Mouse (Mus musculus) intestine, postnatal 0 days (tissue): Measurements from ENCODE around the gene Helq. TPM values are rescaled to one million over a fixed set of nuclear protein-coding genes. Genes with fewer than 3 reads are reported as not detected.
A peak's percentile ranks its signal among the peaks of the same experiment; 100 is the strongest.

Source experiments
- ATAC-seq: fragments of 200-750 bp; cut with Nextera tagmentation; 2 replicates; pipeline ENCODE4 v1.8.0; 2017; ENCODE audit warnings: mild to moderate bottlenecking, moderate TSS enrichment, moderate library complexity
- H3K27ac ChIP-seq: fragments of 300-500 bp; sonication (generic); 2 replicates; pipeline ENCODE4 v1.5.1; 2014; ENCODE audit warnings: mild to moderate bottlenecking, low read depth, low read length, moderate library complexity
- H3K27me3 ChIP-seq: fragments of 300-500 bp; sonication (generic); replicated peaks from 2 replicates; pipeline ENCODE4 v1.6.1; 2014; ENCODE audit warnings: low read length, mixed read lengths; ENCODE audit not compliant: control insufficient read depth, insufficient read depth
- H3K36me3 ChIP-seq: fragments of 300-500 bp; sonication (generic); 2 replicates; pipeline ENCODE4 v1.6.1; 2014; ENCODE audit warnings: mild to moderate bottlenecking, moderate library complexity; ENCODE audit not compliant: control insufficient read depth, insufficient read depth
- H3K4me1 ChIP-seq: fragments of 300-500 bp; sonication (generic); replicated peaks from 2 replicates; pipeline ENCODE4 v1.6.1; 2014; ENCODE audit warnings: antibody characterized with exemption, low read length, mixed read lengths; ENCODE audit not compliant: control insufficient read depth, insufficient read depth
- H3K4me2 ChIP-seq: fragments of 300-500 bp; sonication (generic); replicated peaks from 2 replicates; pipeline ENCODE4 v1.6.1; 2014; ENCODE audit warnings: low read depth, mild to moderate bottlenecking, moderate library complexity
- H3K4me3 ChIP-seq: fragments of 300-500 bp; sonication (generic); 2 replicates; pipeline ENCODE4 v1.5.1; 2014; ENCODE audit warnings: low read depth, low read length
- H3K9ac ChIP-seq: fragments of 300-500 bp; sonication (generic); 2 replicates; pipeline ENCODE4 v1.6.1; 2014; ENCODE audit warnings: mild to moderate bottlenecking, low read depth, low read length
- H3K9me3 ChIP-seq: fragments of 300-500 bp; sonication (generic); 2 replicates; pipeline ENCODE4 v1.6.1; 2016; ENCODE audit warnings: mixed run types; ENCODE audit not compliant: control insufficient read depth
- CTCF ChIP-seq: sonication (generic); IDR thresholded peaks from 2 replicates; pipeline ENCODE4 v1.5.1; 2016; ENCODE audit warnings: low read depth, mild to moderate bottlenecking, control low read depth, antibody characterized with exemption, moderate library complexity
- WGBS: fragments of 180-500 bp; shearing (Covaris S2); extraction: QIAGEN DNeasy Blood & Tissue Kit; methylation state at CpG from one replicate; pipeline ENCODE4 v1.1.7; 2014; 5-methylcytosine and 5-hydroxymethylcytosine counted together
- polyA plus RNA-seq: library from polyadenylated mRNA; unstranded; fragments of >200 nt; fragmentation: Nextera tagmentation; extraction: Ambion mirVana; gene quantifications from 2 replicates; pipeline ENCODE4 v1.2.1, GENCODE M21; 2015

Helq gene
- polyA plus RNA-seq, 1 experiment from 2014 or later: 6.7 TPM

GRCm38 (mm10) chr5:100837907-100838306 is 39.5 kb upstream of the Helq start:
- Histone ChIP-seq H3K4me3 (no peak overlapping the region), H3K27ac (no peak overlapping the region), H3K4me1 (no peaks in the 10 kb centered on the region), H3K4me2 (no peak overlapping the region), H3K36me3 (peaks cover 5% of the 10 kb centered on the region; the same call in 1 of the 2 replicates), H3K9ac (no peak overlapping the region), H3K27me3 (no peaks in the 10 kb centered on the region), H3K9me3 (no peaks in the 10 kb centered on the region)
- no peak for ATAC-seq
- no peak for TF ChIP-seq CTCF
- 72% methylated on average over 7 of the region's 7 CpGs for WGBS

- Histone ChIP-seq H3K36me3 (no peaks in the 10 kb centered on the region), H3K27ac (no peak overlapping the region), H3K9ac (no peak overlapping the region), H3K4me2 (no peak overlapping the region), H3K4me1 (no peaks in the 10 kb centered on the region), H3K4me3 (no peak overlapping the region), H3K27me3 (no peaks in the 10 kb centered on the region), H3K9me3 (no peaks in the 10 kb centered on the region)
- no peak for ATAC-seq
- TF ChIP-seq CTCF: no peak
- WGBS: 40% methylated on average over 9 of the region's 9 CpGs
These were observed 37.6 kb upstream of the Helq start for GRCm38 (mm10) chr5:100835862-100836538.

DNA sequence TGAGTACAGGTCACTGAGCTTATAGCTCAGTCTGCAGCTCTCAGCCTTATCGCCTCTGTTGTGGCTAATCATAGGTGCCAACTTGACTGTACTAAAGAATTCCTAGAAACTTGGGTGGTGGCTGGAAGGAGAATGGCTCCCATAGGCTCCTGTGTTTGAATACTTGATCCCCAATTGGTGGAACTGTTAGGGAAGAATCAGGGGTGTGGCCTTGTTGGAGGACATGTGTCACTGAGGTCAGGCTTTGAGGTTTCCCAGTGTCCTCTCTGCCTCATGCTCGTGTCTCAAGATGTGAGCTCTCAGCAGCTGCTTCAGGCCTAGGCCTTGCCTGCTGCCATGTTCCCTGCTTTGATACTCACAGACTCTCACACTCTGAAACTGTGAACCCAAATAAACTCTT is 35.4 kb upstream of the Helq start:
- no peak overlapping the region for H3K4me2 ChIP-seq
- H3K9ac ChIP-seq: no peak overlapping the region
- no peaks in the 10 kb centered on the region for H3K36me3 ChIP-seq
- ATAC-seq: peak; percentile 47; the same call in 1 of the 2 replicates
- H3K4me3 ChIP-seq: no peak overlapping the region
- no peak overlapping the region for H3K27ac ChIP-seq
- no peaks in the 10 kb centered on the region for H3K4me1 ChIP-seq
- H3K27me3 ChIP-seq: no peaks in the 10 kb centered on the region
- no peaks in the 10 kb centered on the region for H3K9me3 ChIP-seq
- 89% methylated on average over 2 of the region's 2 CpGs for WGBS
- TF ChIP-seq CTCF: no peak

- ATAC-seq: no peak
- H3K36me3 ChIP-seq: no peaks in the 10 kb centered on the region
- no peak overlapping the region for H3K4me2 ChIP-seq
- no peaks in the 10 kb centered on the region for H3K4me1 ChIP-seq
- no peak overlapping the region for H3K9ac ChIP-seq
- no peaks in the 10 kb centered on the region for H3K27me3 ChIP-seq
- no peaks in the 10 kb centered on the region for H3K9me3 ChIP-seq
- H3K4me3 ChIP-seq: no peak overlapping the region
- H3K27ac ChIP-seq: no peak overlapping the region
- TF ChIP-seq CTCF: no peak
- 61% methylated on average over 3 of the region's 3 CpGs for WGBS
These were observed 34.3 kb upstream of the Helq start for GRCm38 (mm10) chr5:100832680-100833079.

DNA sequence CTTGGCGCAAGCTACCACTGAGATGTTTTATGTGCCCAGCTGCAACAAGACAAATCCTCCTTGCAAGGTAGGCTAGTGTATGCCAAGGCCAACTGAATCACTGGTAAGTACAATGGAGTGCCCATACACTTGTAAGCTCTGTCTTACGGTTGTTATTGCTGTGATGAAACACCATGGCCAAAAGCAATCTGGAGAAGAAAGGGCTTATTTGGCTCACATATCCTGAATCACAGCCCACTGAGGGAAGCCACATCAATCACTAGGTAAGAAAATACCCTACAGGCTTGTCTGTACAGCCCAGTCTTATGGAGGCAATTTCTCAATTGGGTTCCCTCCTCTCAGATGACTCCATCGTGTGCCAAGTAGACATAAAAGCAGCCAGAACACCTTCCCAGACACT is 30.3 kb upstream of the Helq start:
- no peak for ATAC-seq
- no peak for TF ChIP-seq CTCF
- H3K4me3 ChIP-seq: no peak overlapping the region
- no peaks in the 10 kb centered on the region for H3K27me3 ChIP-seq
- H3K9ac ChIP-seq: no peak overlapping the region
- 85% methylated on average over 3 of the region's 3 CpGs for WGBS
- no peak overlapping the region for H3K27ac ChIP-seq
- no peaks in the 10 kb centered on the region for H3K36me3 ChIP-seq
- H3K4me1 ChIP-seq: no peaks in the 10 kb centered on the region
- H3K9me3 ChIP-seq: no peaks in the 10 kb centered on the region
- H3K4me2 ChIP-seq: no peak overlapping the region

DNA sequence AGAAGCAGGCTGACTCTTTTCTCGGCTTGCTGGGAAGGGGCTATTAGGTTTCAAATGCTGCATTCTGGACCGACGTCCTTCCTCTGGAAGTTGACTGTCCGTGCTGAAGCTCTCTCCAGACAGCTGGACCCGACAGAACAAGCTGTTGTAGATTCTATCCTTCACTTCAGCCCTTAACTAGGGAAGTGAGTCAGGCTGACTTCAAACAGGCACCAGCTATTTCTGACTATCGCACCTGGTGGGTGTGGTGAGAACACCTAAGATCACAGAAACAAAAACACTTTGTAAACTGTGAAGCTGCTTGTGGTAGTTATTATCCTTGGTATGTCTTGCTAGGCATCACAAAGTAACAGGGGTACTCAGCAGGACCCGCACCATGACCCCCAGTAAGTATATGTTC is 28.1 kb upstream of the Helq start:
- WGBS: 68% methylated on average over 7 of the region's 7 CpGs
- Histone ChIP-seq H3K4me3 (no peak overlapping the region), H3K9me3 (no peaks in the 10 kb centered on the region), H3K9ac (no peak overlapping the region), H3K27me3 (no peaks in the 10 kb centered on the region), H3K4me2 (no peak overlapping the region), H3K27ac (no peak overlapping the region), H3K36me3 (no peaks in the 10 kb centered on the region), H3K4me1 (no peaks in the 10 kb centered on the region)
- TF ChIP-seq CTCF: no peak
- no peak for ATAC-seq
